Mouse (Mus musculus) kidney, postnatal 25 days (tissue): Measurements from ENCODE around the gene Sept11.
A peak's percentile ranks its signal among the peaks of the same experiment; 100 is the strongest.

Experiments used
- DNase-seq, 2 experiments: peaks; one replicate each; pipeline ENCODE4 v3.0.0; 2021; ENCODE audit warnings: mixed read lengths in 2 of 2

Sept11 gene

GRCm38 (mm10) chr5:93092857-93093622, at the start of gene Sept11:
Sept11 (plus strand) TSS chr5:93093437.
- DNase-seq: peak; percentile 95 to 96

- DNase-seq: peak; percentile 53 to 68
These were observed 49.3 kb upstream of the Sept11 start for GRCm38 (mm10) chr5:93043688-93044583.

GRCm38 (mm10) chr5:93044584-93045370, 48.5 kb upstream of the Sept11 start, which contains the start of gene Sowahb:
Sowahb (minus strand) TSS chr5:93045022.
- peak; percentile 85 to 96 for DNase-seq

GRCm38 (mm10) chr5:93045371-93045714, 47.9 kb upstream of the Sept11 start:
- no peak for DNase-seq

- no peak for DNase-seq
These were observed 46.9 kb upstream of the Sept11 start for GRCm38 (mm10) chr5:93046306-93046845.

- no peak for DNase-seq
These were observed 44.6 kb upstream of the Sept11 start for GRCm38 (mm10) chr5:93048481-93049240.

- no peak for DNase-seq
These were observed 43.3 kb upstream of the Sept11 start for GRCm38 (mm10) chr5:93049971-93050370.

GRCm38 (mm10) chr5:93051041-93051440, 42.2 kb upstream of the Sept11 start:
- no peak for DNase-seq

- DNase-seq: no peak
These were observed 41.3 kb upstream of the Sept11 start for GRCm38 (mm10) chr5:93051951-93052350.

GRCm38 (mm10) chr5:93053606-93054397, 39.4 kb upstream of the Sept11 start:
- DNase-seq: no peak

- DNase-seq: no peak
These were observed 32.4 kb upstream of the Sept11 start for GRCm38 (mm10) chr5:93060865-93061264.

GRCm38 (mm10) chr5:93077661-93078323, 15.4 kb upstream of the Sept11 start:
- DNase-seq: no peak

- DNase-seq: no peak
These were observed 13.6 kb upstream of the Sept11 start for GRCm38 (mm10) chr5:93079596-93079995.

- DNase-seq: peak; percentile 69 to 76
These were observed 8.1 kb upstream of the Sept11 start for GRCm38 (mm10) chr5:93085015-93085598.

GRCm38 (mm10) chr5:93085900-93086299, 7.3 kb upstream of the Sept11 start:
- DNase-seq: no peak

GRCm38 (mm10) chr5:93091266-93091665, 2.0 kb upstream of the Sept11 start:
- DNase-seq: no peak

GRCm38 (mm10) chr5:93092147-93092781, 973 bp upstream of the Sept11 start:
- peak; percentile 56 to 68 for DNase-seq

- peak; percentile 40 to 65 for DNase-seq
These were observed 646 bp downstream of the Sept11 start for GRCm38 (mm10) chr5:93093638-93094527.
